Mouse (Mus musculus) cerebral cortex, adult 2 months (tissue): ENCODE data around the gene Serpina3m.

Source experiments
- WGBS: fragments of 180-500 bp; shearing (Covaris S2); methylation state at CpG from one replicate; pipeline ENCODE4 v1.1.7; 2018; 5-methylcytosine and 5-hydroxymethylcytosine counted together

The Serpina3m gene

GRCm38 (mm10) chr12:104338226-104338625 lies at the start of gene Serpina3m, which contains the start of gene Serpina3k:
Gene Serpina3m, plus strand, starts transcription at chr12:104338486.
Gene Serpina3k, plus strand, starts transcription at chr12:104338486.
- WGBS = 89% methylated on average over 3 of the region's 3 CpGs

- WGBS = 49% methylated on average over 4 of the region's 4 CpGs
These were observed 48.4 kb upstream of the Serpina3m start for GRCm38 (mm10) chr12:104289872-104290271.

- 59% methylated on average over 2 of the region's 2 CpGs for WGBS
These were observed 44.3 kb upstream of the Serpina3m start for GRCm38 (mm10) chr12:104293963-104294362.

- WGBS = 50% methylated on average over 2 of the region's 2 CpGs
These were observed 40.2 kb upstream of the Serpina3m start for GRCm38 (mm10) chr12:104298049-104298448.

GRCm38 (mm10) chr12:104305991-104306390 lies 32.3 kb upstream of the Serpina3m start:
- 82% methylated on average over 4 of the region's 4 CpGs for WGBS

GRCm38 (mm10) chr12:104314253-104314652 lies 24.0 kb upstream of the Serpina3m start, which contains the start of gene Serpina3j:
Gene Serpina3j, plus strand, starts transcription at chr12:104314553.
- 83% methylated on average over 1 of the region's 1 CpGs for WGBS

GRCm38 (mm10) chr12:104322454-104322853 lies 15.8 kb upstream of the Serpina3m start:
- 79% methylated on average over 1 of the region's 1 CpGs for WGBS

- 50% methylated on average over 1 of the region's 1 CpGs for WGBS
These were observed 6.6 kb upstream of the Serpina3m start for GRCm38 (mm10) chr12:104331701-104332100.

- WGBS = 95% methylated on average over 3 of the region's 3 CpGs
These were observed 419 bp downstream of the Serpina3m start for GRCm38 (mm10) chr12:104338705-104339104.

GRCm38 (mm10) chr12:104345181-104345580 lies 6.9 kb downstream of the Serpina3m start:
- 91% methylated on average over 2 of the region's 2 CpGs for WGBS

GRCm38 (mm10) chr12:104347091-104347490 lies 8.8 kb downstream of the Serpina3m start:
- 89% methylated on average over 2 of the region's 2 CpGs for WGBS

- WGBS = 41% methylated on average over 3 of the region's 3 CpGs
These were observed 13.5 kb downstream of the Serpina3m start for GRCm38 (mm10) chr12:104351812-104352211.

- WGBS = 87% methylated on average over 3 of the region's 3 CpGs
These were observed 17.7 kb downstream of the Serpina3m start for GRCm38 (mm10) chr12:104356006-104356405.

GRCm38 (mm10) chr12:104369986-104370385 lies 31.7 kb downstream of the Serpina3m start:
- WGBS = 85% methylated on average over 3 of the region's 3 CpGs

GRCm38 (mm10) chr12:104377179-104377578 lies 38.9 kb downstream of the Serpina3m start:
- WGBS = 75% methylated on average over 5 of the region's 5 CpGs

- 86% methylated on average over 2 of the region's 2 CpGs for WGBS
These were observed 40.1 kb downstream of the Serpina3m start for GRCm38 (mm10) chr12:104378351-104378750.

GRCm38 (mm10) chr12:104378815-104379214 lies 40.5 kb downstream of the Serpina3m start:
- 64% methylated on average over 5 of the region's 5 CpGs for WGBS

- WGBS = 94% methylated on average over 11 of the region's 11 CpGs
These were observed 41.6 kb downstream of the Serpina3m start for GRCm38 (mm10) chr12:104379856-104380255.

GRCm38 (mm10) chr12:104381071-104381604 lies 42.9 kb downstream of the Serpina3m start:
- WGBS = 88% methylated on average over 8 of the region's 8 CpGs

- WGBS = 57% methylated on average over 2 of the region's 2 CpGs
These were observed 48.6 kb downstream of the Serpina3m start for GRCm38 (mm10) chr12:104386878-104387277.

- WGBS = 76% methylated on average over 2 of the region's 2 CpGs
These were observed 52.8 kb downstream of the Serpina3m start for GRCm38 (mm10) chr12:104391057-104391456.

GRCm38 (mm10) chr12:104403968-104404367 lies 65.7 kb downstream of the Serpina3m start:
- WGBS = 78% methylated on average over 5 of the region's 5 CpGs

- WGBS = 26% methylated on average over 4 of the region's 4 CpGs
These were observed 68.2 kb downstream of the Serpina3m start, which contains the start of gene Serpina3n for GRCm38 (mm10) chr12:104406454-104406885. Gene Serpina3n, plus strand, starts transcription at chr12:104406729.

- 91% methylated on average over 6 of the region's 6 CpGs for WGBS
These were observed 74.2 kb downstream of the Serpina3m start for GRCm38 (mm10) chr12:104412507-104412906.
